Mouse (Mus musculus) kidney, adult 2 months (tissue): Measurements from ENCODE around the gene Tk1. TPM values are rescaled to one million over a fixed set of nuclear protein-coding genes. Genes with fewer than 3 reads are reported as not detected.

Experiments
- DNase-seq: peaks from one replicate; pipeline ENCODE4 v3.0.0; 2021
- H3K27ac ChIP-seq: fragments of 200-500 bp; 2 replicates; pipeline ENCODE4 v1.5.1; 2012; ENCODE audit warnings: low read depth, low read length, control low read depth, inconsistent platforms; ENCODE audit not compliant: insufficient read depth
- H3K27me3 ChIP-seq: fragments of 200-500 bp; replicated peaks from 2 replicates; pipeline ENCODE4 v1.6.1; 2012; ENCODE audit warnings: mild to moderate bottlenecking, moderate library complexity, low read length, inconsistent platforms; ENCODE audit not compliant: control insufficient read depth, insufficient read depth
- H3K36me3 ChIP-seq: fragments of 200-500 bp; 2 replicates; pipeline ENCODE4 v1.6.1; 2012; ENCODE audit warnings: mild to moderate bottlenecking, moderate library complexity, low read length, inconsistent platforms; ENCODE audit not compliant: control insufficient read depth, insufficient read depth
- H3K4me1 ChIP-seq: fragments of 200-500 bp; 2 replicates; pipeline ENCODE4 v1.6.1; 2011; ENCODE audit warnings: low read length; ENCODE audit not compliant: control insufficient read depth, insufficient read depth
- H3K4me3 ChIP-seq: fragments of 200-500 bp; 2 replicates; pipeline ENCODE4 v1.5.1; 2011; ENCODE audit warnings: mild to moderate bottlenecking, low read depth, low read length, control low read depth; ENCODE audit not compliant: insufficient read depth
- CTCF ChIP-seq: fragments of 200-500 bp; conservative IDR thresholded peaks from 2 replicates; pipeline ENCODE4 v1.5.1; 2011; ENCODE audit warnings: low read depth, mild to moderate bottlenecking, control low read depth, low read length, moderate library complexity, mixed read lengths; ENCODE audit not compliant: insufficient read depth, insufficient read length
- POLR2A ChIP-seq: fragments of 200-500 bp; IDR thresholded peaks from one replicate; pipeline ENCODE4 v1.6.1; 2011; ENCODE audit warnings: low read depth, low read length, control low read depth
- WGBS: fragments of 180-500 bp; shearing (Covaris S2); methylation state at CpG from one replicate; pipeline ENCODE4 v1.1.7; 2018; 5-methylcytosine and 5-hydroxymethylcytosine counted together
- polyA plus RNA-seq: library from polyadenylated mRNA; depleted of rRNA; stranded (reverse); fragments of >200 nt; gene quantifications from 2 replicates; pipeline ENCODE4 v1.2.3, GENCODE M21; 2012

The Tk1 gene
- polyA plus RNA-seq, 1 experiment = 15.8 TPM

DNA sequence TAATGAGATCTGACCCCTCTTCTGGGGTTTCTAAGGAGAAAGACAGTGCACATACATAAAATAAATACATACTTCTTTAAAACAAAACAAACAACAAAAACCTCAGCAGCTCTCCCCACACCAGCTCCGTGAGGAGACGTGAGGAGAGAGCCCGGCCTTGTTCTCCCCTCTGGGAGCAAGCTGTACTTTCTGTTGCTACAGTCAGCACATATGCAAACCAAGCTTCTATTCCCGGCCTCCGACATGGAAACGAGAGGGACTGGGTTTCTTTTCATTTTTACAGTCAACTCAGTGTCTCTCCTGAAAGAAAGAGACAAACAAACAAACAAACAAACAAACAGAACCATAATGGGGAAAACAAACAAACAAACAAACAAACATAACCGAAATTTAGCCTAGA is 25.9 kb downstream of the Tk1 start:
- no peaks in the 10 kb centered on the region for H3K27me3 ChIP-seq
- DNase-seq = no peak
- WGBS = 86% methylated on average over 7 of the region's 7 CpGs

GRCm38 (mm10) chr11:117799174-117799573 is 26.7 kb downstream of the Tk1 start:
- no peaks in the 10 kb centered on the region for H3K4me1 ChIP-seq
- WGBS = 75% methylated on average over 5 of the region's 5 CpGs
- H3K27ac ChIP-seq = no peak overlapping the region
- no peaks in the 10 kb centered on the region for H3K36me3 ChIP-seq
- no peaks in the 10 kb centered on the region for H3K27me3 ChIP-seq
- no peak for DNase-seq
- no peak for TF ChIP-seq CTCF
- H3K4me3 ChIP-seq = no peak overlapping the region

More for the DNA sequence above, 25.9 kb downstream of the Tk1 start:
- no peaks in the 10 kb centered on the region for H3K4me1 ChIP-seq
- no peaks in the 10 kb centered on the region for H3K36me3 ChIP-seq
- TF ChIP-seq CTCF (no peak), POLR2A (no peak)
- H3K4me3 ChIP-seq = no peak overlapping the region
- H3K27ac ChIP-seq = no peak overlapping the region

- no peak overlapping the region for H3K4me3 ChIP-seq
- 58% methylated on average over 2 of the region's 2 CpGs for WGBS
- no peaks in the 10 kb centered on the region for H3K36me3 ChIP-seq
- no peak overlapping the region for H3K27ac ChIP-seq
- H3K27me3 ChIP-seq = no peaks in the 10 kb centered on the region
- H3K4me1 ChIP-seq = no peaks in the 10 kb centered on the region
- no peak for TF ChIP-seq POLR2A
- TF ChIP-seq CTCF = no peak
- DNase-seq = no peak
Measured at GRCm38 (mm10) chr11:117798160-117798541, 27.7 kb downstream of the Tk1 start.

DNA sequence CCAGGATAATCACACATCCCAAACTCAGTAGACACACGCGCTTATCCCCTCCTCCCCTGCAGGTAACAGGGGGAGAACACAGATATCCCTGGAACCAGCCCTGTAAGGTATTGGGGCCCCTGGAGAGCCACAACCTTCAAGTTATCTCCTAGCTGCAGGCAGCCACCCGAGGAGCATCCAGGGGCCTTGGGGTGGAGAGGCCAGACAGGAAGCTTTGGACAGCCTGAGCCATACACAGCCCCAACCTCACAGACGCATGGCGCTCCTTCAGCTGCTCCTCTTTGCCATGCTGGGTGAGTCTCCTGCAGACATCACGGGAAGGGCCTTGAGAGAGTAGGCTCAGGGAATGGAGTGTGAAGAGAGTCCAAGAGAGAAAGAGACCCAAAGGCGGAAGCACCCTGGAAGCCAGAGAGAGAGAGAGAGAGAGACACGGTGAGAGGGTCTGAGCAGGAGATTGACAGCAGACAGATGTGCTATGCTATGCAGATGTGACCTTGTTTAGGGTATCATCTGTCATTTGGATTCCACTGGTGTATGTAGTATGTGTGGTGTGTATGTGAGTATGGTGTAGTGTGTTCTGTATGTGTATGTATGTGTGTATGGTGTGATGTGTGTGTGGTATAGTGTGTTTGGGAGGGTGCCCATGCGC is 28.3 kb downstream of the Tk1 start, which contains the start of gene 6030468B19Rik:
Gene 6030468B19Rik (plus strand): TSS at position 150 of the 649 bp plus-strand sequence.
- TF ChIP-seq CTCF = no peak
- Histone ChIP-seq H3K4me1 (no peaks in the 10 kb centered on the region), H3K27me3 (no peaks in the 10 kb centered on the region), H3K36me3 (no peaks in the 10 kb centered on the region), H3K27ac (no peak within 1 kb of the TSS), H3K4me3 (no peak within 1 kb of the TSS)
- 71% methylated on average over 9 of the region's 9 CpGs for WGBS
- no peak for DNase-seq

DNA sequence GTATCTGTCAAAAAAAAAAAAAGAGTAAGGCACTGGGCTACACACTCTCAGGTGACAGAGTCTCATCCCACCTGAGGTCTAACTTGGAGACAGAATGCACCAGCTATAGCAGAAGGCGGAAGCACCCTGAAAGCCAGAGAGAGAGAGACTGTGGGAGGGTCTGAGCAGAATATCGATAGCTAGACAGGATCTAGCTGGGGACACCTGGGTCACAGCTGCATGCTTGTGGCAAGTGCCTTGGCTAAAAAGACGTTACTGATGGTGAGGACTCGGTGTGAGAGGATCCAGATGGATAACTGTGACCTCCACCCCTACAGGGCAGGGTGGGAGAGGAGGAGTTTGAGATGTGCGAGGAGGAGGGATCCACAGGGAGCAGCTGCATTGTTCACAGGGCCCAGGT is 28.9 kb downstream of the Tk1 start:
- Histone ChIP-seq H3K4me1 (peaks cover 3% of the 10 kb centered on the region; the same call in 1 of the 2 replicates), H3K27me3 (no peaks in the 10 kb centered on the region), H3K27ac (no peak overlapping the region), H3K36me3 (no peaks in the 10 kb centered on the region), H3K4me3 (no peak overlapping the region)
- DNase-seq = no peak
- 72% methylated on average over 5 of the region's 5 CpGs for WGBS
- TF ChIP-seq CTCF (no peak), POLR2A (no peak)

GRCm38 (mm10) chr11:117794035-117794551 is 31.8 kb downstream of the Tk1 start:
- 83% methylated on average over 4 of the region's 4 CpGs for WGBS
- Histone ChIP-seq H3K36me3 (no peaks in the 10 kb centered on the region), H3K27me3 (no peaks in the 10 kb centered on the region), H3K27ac (no peak overlapping the region), H3K4me3 (no peak overlapping the region), H3K4me1 (peaks cover 3% of the 10 kb centered on the region; the same call in 1 of the 2 replicates)
- TF ChIP-seq CTCF (no peak), POLR2A (no peak)
- DNase-seq = no peak

GRCm38 (mm10) chr11:117792281-117792888 is 33.5 kb downstream of the Tk1 start:
- Histone ChIP-seq H3K36me3 (no peaks in the 10 kb centered on the region), H3K4me1 (peaks cover 3% of the 10 kb centered on the region; the same call in 1 of the 2 replicates), H3K27me3 (no peaks in the 10 kb centered on the region), H3K4me3 (peak overlapping the region; percentile 35), H3K27ac (no peak overlapping the region)
- WGBS = 24% methylated on average over 22 of the region's 22 CpGs
- 0 out of 2 replicates have a peak, but pooled peaks have one; percentile 3 for TF ChIP-seq CTCF
- TF ChIP-seq POLR2A = no peak
- peak; percentile 92 for DNase-seq

DNA sequence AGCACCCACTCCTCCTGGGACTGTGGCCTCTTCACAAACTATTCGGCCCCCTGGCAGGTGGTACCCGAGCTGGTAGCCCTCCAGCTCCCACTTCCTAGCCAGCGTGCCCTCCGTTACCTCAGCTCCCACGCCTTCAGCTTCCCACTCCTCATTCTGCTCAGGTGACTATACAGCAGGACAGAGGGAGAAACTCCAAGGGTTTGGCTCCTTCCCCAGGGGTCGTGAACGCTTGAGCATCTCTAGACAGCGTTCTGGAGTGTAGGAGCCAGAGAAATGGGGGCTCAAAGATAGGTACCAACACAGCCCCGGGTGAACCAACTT is 34.5 kb downstream of the Tk1 start:
- Histone ChIP-seq H3K36me3 (no peaks in the 10 kb centered on the region), H3K27ac (no peak overlapping the region), H3K4me3 (no peak overlapping the region), H3K27me3 (no peaks in the 10 kb centered on the region), H3K4me1 (peaks cover 3% of the 10 kb centered on the region; the same call in 1 of the 2 replicates)
- whole genome bisulfite sequencing = 91% methylated on average over 9 of the region's 9 CpGs
- TF ChIP-seq POLR2A (no peak), CTCF (no peak)
- DNase-seq = no peak
